Mouse (Mus musculus): ENCODE measurements at regions not wholly inside any gene's neighbourhood (a gene's known extent, or its start where the extent isn't known, plus 50 kb on each side); places are given as distances from the start of the nearest gene placed in this dataset.
"Not testable (repeated sequence)": the region's sequence is repeated elsewhere in the genome, so short reads cannot be mapped to it uniquely, and the experiment has no call there.

- DNase-seq (ENCODE audit: low spot score in 2 of 2), result peak in 1 of 2 experiments; percentile 35
Observed at GRCm38 (mm10) chr7:60622271-60623249, 482.5 kb upstream of the Snrpn start.

GRCm38 (mm10) chr7:60617070-60617674 lies 477.2 kb upstream of the Snrpn start:
- not testable (repeated sequence) for DNase-seq (ENCODE audit: low spot score in 2 of 2)

Measured in left cerebral cortex, adult 8-10 months (tissue).